Comparison of ENCODE assay signal across 8 mouse cellular contexts in the genomic region with DNA sequence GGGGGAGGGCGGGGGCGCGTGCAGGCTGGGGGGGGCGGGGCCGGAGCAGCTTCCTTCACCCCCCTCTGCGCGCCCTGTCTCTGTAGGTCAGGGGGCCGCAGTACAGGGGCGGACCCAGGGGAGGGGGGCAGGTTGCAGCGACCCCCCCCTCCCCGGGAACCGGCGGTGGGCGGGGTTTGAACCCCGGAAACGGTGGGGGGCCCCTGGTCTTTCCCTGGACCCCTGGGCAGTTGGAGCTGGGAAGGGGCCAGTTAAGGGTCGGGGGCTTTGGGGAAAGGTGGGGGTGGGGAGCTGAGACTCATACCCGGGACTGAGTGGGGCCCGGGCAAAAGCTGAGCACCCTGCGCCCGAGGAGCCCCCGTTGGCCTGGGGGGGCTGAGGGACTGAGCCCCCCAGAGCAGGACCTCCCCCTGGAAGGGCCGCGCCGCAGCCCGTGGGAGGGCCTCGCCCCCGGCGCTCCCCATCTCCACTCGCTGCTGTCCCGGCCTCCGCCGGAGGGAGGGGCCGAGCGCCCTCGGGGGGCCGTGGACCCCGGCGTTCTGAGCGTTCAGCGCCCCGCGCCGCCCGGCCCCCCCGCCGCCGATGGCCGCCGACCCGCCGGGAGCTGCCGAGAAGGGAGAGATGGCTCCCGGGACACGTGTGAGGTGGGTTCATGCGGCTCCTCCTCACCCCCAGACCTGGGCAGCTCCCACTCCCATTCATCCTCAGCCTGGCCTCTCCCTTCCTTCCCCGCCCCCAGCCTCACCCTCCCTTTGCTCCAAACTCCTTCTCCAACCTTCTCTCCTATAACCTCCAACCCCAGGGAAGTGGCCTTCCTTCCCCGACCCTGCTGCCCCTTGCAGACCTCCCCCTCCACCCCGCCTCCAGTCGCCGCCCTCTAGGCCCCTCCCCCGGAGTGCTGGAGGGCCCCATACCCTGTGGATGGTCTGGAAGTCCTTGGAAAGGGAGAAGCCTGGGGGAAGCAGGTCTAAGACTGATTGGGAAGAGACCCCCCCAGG. TPM values are rescaled to one million over a fixed set of nuclear protein-coding genes. Genes with fewer than 3 reads are reported as not detected.
DNase-seq lines count a peak whose midpoint lies in the region; ATAC-seq and TF ChIP-seq lines count a peak whose summit lies in the region.

No protein-coding gene starts in this region.

- H3K9me3 ChIP-seq in lung, embryonic 15.5 days: no peaks in the 10 kb centered on the region
- H3K9me3 ChIP-seq in forebrain, embryonic 12.5 days: no peaks in the 10 kb centered on the region
- no peaks in the 10 kb centered on the region for H3K9me3 ChIP-seq in intestine, postnatal 0 days (ENCODE audit: control insufficient read depth)

- no peak for TF ChIP-seq CTCF in intestine, postnatal 0 days (IDR thresholded peaks at IDR 0.05; ENCODE audit: low read depth)
- TF ChIP-seq CTCF in thymus, adult 2 months (IDR thresholded peaks at IDR 0.05; ENCODE audit: borderline replicate concordance, control insufficient read depth, extremely low read depth, insufficient read depth, low read length, poor library complexity): no peak

- peaks cover 36% of the 10 kb centered on the region for H3K36me3 ChIP-seq in lung, embryonic 15.5 days
- peaks cover 40% of the 10 kb centered on the region for H3K36me3 ChIP-seq in forebrain, embryonic 12.5 days (replicated peaks)
- peaks cover 38% of the 10 kb centered on the region for H3K36me3 ChIP-seq in intestine, postnatal 0 days (ENCODE audit: control insufficient read depth, insufficient read depth)
- peaks cover 7% of the 10 kb centered on the region; the same call in 1 of the 2 replicates for H3K36me3 ChIP-seq in thymus, adult 2 months (ENCODE audit: control insufficient read depth, insufficient read depth, low read length)

- no peaks in the 10 kb centered on the region for H3K27me3 ChIP-seq in lung, embryonic 15.5 days
- H3K27me3 ChIP-seq in forebrain, embryonic 12.5 days: no peaks in the 10 kb centered on the region
- no peaks in the 10 kb centered on the region for H3K27me3 ChIP-seq in intestine, postnatal 0 days (replicated peaks; ENCODE audit: control insufficient read depth, insufficient read depth, low read length)
- H3K27me3 ChIP-seq in thymus, adult 2 months (ENCODE audit: control insufficient read depth, insufficient read depth, low read length): no peaks in the 10 kb centered on the region

- TF ChIP-seq POLR2A in thymus, adult 2 months (IDR thresholded peaks at IDR 0.05; ENCODE audit: control insufficient read depth, extremely low read depth, insufficient read depth, low read length, poor library complexity): no peak

- H3K4me2 ChIP-seq in lung, embryonic 15.5 days: peak overlapping the region; percentile 89
- H3K4me2 ChIP-seq in forebrain, embryonic 12.5 days: peak overlapping the region; percentile 84
- H3K4me2 ChIP-seq in intestine, postnatal 0 days (replicated peaks; ENCODE audit: low read depth): peak overlapping the region; percentile 99

- peak overlapping the region; percentile 80 for H3K9ac ChIP-seq in lung, embryonic 15.5 days
- peak overlapping the region; percentile 96 for H3K9ac ChIP-seq in forebrain, embryonic 12.5 days
- peak overlapping the region; percentile 56 for H3K9ac ChIP-seq in intestine, postnatal 0 days (ENCODE audit: low read depth, low read length)

- peak overlapping the region; percentile 89 for H3K27ac ChIP-seq in lung, embryonic 15.5 days
- H3K27ac ChIP-seq in forebrain, embryonic 12.5 days: peak overlapping the region; percentile 94
- H3K27ac ChIP-seq in intestine, postnatal 0 days (ENCODE audit: low read depth, low read length): no peak overlapping the region
- H3K27ac ChIP-seq in thymus, adult 2 months (ENCODE audit: control insufficient read depth, insufficient read depth, low read length): no peak overlapping the region

- H3K4me1 ChIP-seq in lung, embryonic 15.5 days: peaks cover 21% of the 10 kb centered on the region
- H3K4me1 ChIP-seq in forebrain, embryonic 12.5 days: peaks cover 25% of the 10 kb centered on the region
- 0 out of 2 replicates have a peak, but pooled peaks cover 2% of the 10 kb centered on the region for H3K4me1 ChIP-seq in intestine, postnatal 0 days (replicated peaks; ENCODE audit: control insufficient read depth, insufficient read depth, low read length)
- peaks cover 15% of the 10 kb centered on the region for H3K4me1 ChIP-seq in thymus, adult 2 months (replicated peaks; ENCODE audit: control insufficient read depth, insufficient read depth, low read length)

- DNase-seq in lung, postnatal 25 days (ENCODE audit: low spot score): no peak
- DNase-seq in adrenal gland, postnatal 36 days: peak; percentile 18 to 52
- DNase-seq in mesoderm, embryonic 11.5 days (ENCODE audit: low read depth, low spot score): peak; percentile 59
- peak; percentile 40 for DNase-seq in thymus, adult 2 months
- DNase-seq in ovary, postnatal 10 days (ENCODE audit: low spot score): no peak

- peak overlapping the region; percentile 92 for H3K4me3 ChIP-seq in lung, embryonic 15.5 days
- H3K4me3 ChIP-seq in forebrain, embryonic 12.5 days (replicated peaks): peak overlapping the region; percentile 91
- peak overlapping the region; percentile 67 for H3K4me3 ChIP-seq in intestine, postnatal 0 days (ENCODE audit: low read depth, low read length)
- H3K4me3 ChIP-seq in thymus, adult 2 months (ENCODE audit: control insufficient read depth, insufficient read depth, low read length): peak overlapping the region; percentile 81

- ATAC-seq in lung, embryonic 15.5 days (ENCODE audit: borderline replicate concordance, extremely low read depth, low FRiP score, low TSS enrichment): peak; percentile 8
- ATAC-seq in forebrain, embryonic 12.5 days (ENCODE audit: low FRiP score): peak; percentile 12; the same call in 1 of the 2 replicates
- no peak for ATAC-seq in intestine, postnatal 0 days

- WGBS in lung, embryonic 15.5 days: under 1% methylated on average over 50 of the region's 62 CpGs
- WGBS in forebrain, embryonic 12.5 days: under 1% methylated on average over 40 of the region's 62 CpGs
- WGBS in intestine, postnatal 0 days: 1% methylated on average over 34 of the region's 62 CpGs
- 4% methylated on average over 36 of the region's 62 CpGs for WGBS in thymus, adult 2 months

RNA-seq across cellular contexts. Expression of a gene that starts 2.5 kb away (rescaled TPM):
- 4.3 and 5.1 TPM in 2 replicates for polyA plus RNA-seq in lung, embryonic 15.5 days (2015; fragmentation: Nextera tagmentation; extraction: Ambion mirVana)
- total RNA-seq in adrenal gland, postnatal 36 days (2021): 10 to 100 TPM; 13.1 to 13.7 TPM
- 9.0 and 10.3 TPM in 2 replicates for polyA plus RNA-seq in forebrain, embryonic 12.5 days (2016; fragmentation: Nextera tagmentation; extraction: Ambion mirVana)
- 2.1 and 2.2 TPM in 2 replicates for polyA plus RNA-seq in intestine, postnatal 0 days (2015; fragmentation: Nextera tagmentation; extraction: Ambion mirVana)
- polyA plus RNA-seq in thymus, adult 2 months (2012; rRNA removed): 38.9 and 43.7 TPM in 2 replicates

RNA-seq across cellular contexts. Expression of a gene that starts 14.8 kb away (rescaled TPM):
- 0.16 and 0.29 TPM in 2 replicates for polyA plus RNA-seq in lung, embryonic 15.5 days (2015; fragmentation: Nextera tagmentation; extraction: Ambion mirVana)
- not detected for total RNA-seq in adrenal gland, postnatal 36 days (2021)
- polyA plus RNA-seq in forebrain, embryonic 12.5 days (2016; fragmentation: Nextera tagmentation; extraction: Ambion mirVana): 0.40 and 0.42 TPM in 2 replicates
- not detected in 2 replicates for polyA plus RNA-seq in intestine, postnatal 0 days (2015; fragmentation: Nextera tagmentation; extraction: Ambion mirVana)
- not detected in 2 replicates for polyA plus RNA-seq in thymus, adult 2 months (2012; rRNA removed)

RNA-seq across cellular contexts. Expression of a gene that starts 22.8 kb away (rescaled TPM):
- 27.2 and 30.7 TPM in 2 replicates for polyA plus RNA-seq in lung, embryonic 15.5 days (2015; fragmentation: Nextera tagmentation; extraction: Ambion mirVana)
- 10 to 100 TPM; 27.7 to 36.3 TPM for total RNA-seq in adrenal gland, postnatal 36 days (2021)
- polyA plus RNA-seq in forebrain, embryonic 12.5 days (2016; fragmentation: Nextera tagmentation; extraction: Ambion mirVana): 5.7 and 6.0 TPM in 2 replicates
- 18.7 and 21.8 TPM in 2 replicates for polyA plus RNA-seq in intestine, postnatal 0 days (2015; fragmentation: Nextera tagmentation; extraction: Ambion mirVana)
- polyA plus RNA-seq in thymus, adult 2 months (2012; rRNA removed): 23.8 and 27.0 TPM in 2 replicates

RNA-seq across cellular contexts. Expression of a gene that starts 29.7 kb away (rescaled TPM):
- polyA plus RNA-seq in lung, embryonic 15.5 days (2015; fragmentation: Nextera tagmentation; extraction: Ambion mirVana): 23.3 and 24.7 TPM in 2 replicates
- total RNA-seq in adrenal gland, postnatal 36 days (2021): 10 to 100 TPM; 36.0 TPM
- 21.7 and 25.5 TPM in 2 replicates for polyA plus RNA-seq in forebrain, embryonic 12.5 days (2016; fragmentation: Nextera tagmentation; extraction: Ambion mirVana)
- 9.7 and 9.9 TPM in 2 replicates for polyA plus RNA-seq in intestine, postnatal 0 days (2015; fragmentation: Nextera tagmentation; extraction: Ambion mirVana)
- polyA plus RNA-seq in thymus, adult 2 months (2012; rRNA removed): 29.9 and 36.7 TPM in 2 replicates

RNA-seq across cellular contexts. Expression of a gene that starts 34.3 kb away (rescaled TPM):
- polyA plus RNA-seq in lung, embryonic 15.5 days (2015; fragmentation: Nextera tagmentation; extraction: Ambion mirVana): 12.1 and 12.8 TPM in 2 replicates
- total RNA-seq in adrenal gland, postnatal 36 days (2021): 1 to 10 TPM; 3.2 to 4.2 TPM
- polyA plus RNA-seq in forebrain, embryonic 12.5 days (2016; fragmentation: Nextera tagmentation; extraction: Ambion mirVana): 6.7 and 8.3 TPM in 2 replicates
- polyA plus RNA-seq in intestine, postnatal 0 days (2015; fragmentation: Nextera tagmentation; extraction: Ambion mirVana): 4.1 TPM in 2 replicates
- 15.8 and 16.3 TPM in 2 replicates for polyA plus RNA-seq in thymus, adult 2 months (2012; rRNA removed)

Comparison
In these comparisons a context has a peak if more than half of its experiments do, and no peak if none do; other contexts are left out.
1. H3K27ac ChIP-seq: peak in lung, embryonic 15.5 days (single experiment) and forebrain, embryonic 12.5 days (single experiment); none in intestine, postnatal 0 days (single experiment) and thymus, adult 2 months (single experiment).
2. DNase-seq: peak in adrenal gland, postnatal 36 days (2 of 2), mesoderm, embryonic 11.5 days (single experiment) and thymus, adult 2 months (single experiment); none in lung, postnatal 25 days (single experiment) and ovary, postnatal 10 days (single experiment).
3. Peak in every context shown above with its lines, with median percentiles within 50 percentile points of each other: H3K4me2 ChIP-seq, H3K4me3 ChIP-seq and H3K9ac ChIP-seq.